Mouse (Mus musculus) MN1 (cell line): ENCODE data around the gene Trim11.
A peak's percentile ranks its signal among the peaks of the same experiment; 100 is the strongest.
"Not testable (repeated sequence)": the region's sequence is repeated elsewhere in the genome, so short reads cannot be mapped to it uniquely, and the experiment has no call there.

ENCODE experiments used
- DNase-seq: peaks from one replicate; pipeline ENCODE4 v3.0.0-alpha.2; 2016; ENCODE audit warnings: low spot score

The Trim11 gene

GRCm38 (mm10) chr11:58978027-58978705 is at the start of gene Trim11:
Gene Trim11 (plus strand): TSS chr11:58978093.
- peak; percentile 86 for DNase-seq

- DNase-seq: no peak
Measured at GRCm38 (mm10) chr11:58929055-58929454, 48.8 kb upstream of the Trim11 start.

GRCm38 (mm10) chr11:58929641-58930040 is 48.3 kb upstream of the Trim11 start:
- no peak for DNase-seq

GRCm38 (mm10) chr11:58930254-58930653 is 47.6 kb upstream of the Trim11 start:
- DNase-seq: no peak

- DNase-seq: peak; percentile 51
Measured at GRCm38 (mm10) chr11:58931576-58931975, 46.3 kb upstream of the Trim11 start.

GRCm38 (mm10) chr11:58937909-58938308 is 40.0 kb upstream of the Trim11 start:
- peak; percentile 66 for DNase-seq

- DNase-seq: peak; percentile 98
Measured at GRCm38 (mm10) chr11:58938322-58939087, 39.4 kb upstream of the Trim11 start, which contains the start of gene Rnf187. Gene Rnf187 (minus strand): TSS chr11:58938916.

- DNase-seq: no peak
Measured at GRCm38 (mm10) chr11:58939088-58939439, 38.8 kb upstream of the Trim11 start.

GRCm38 (mm10) chr11:58944136-58944535 is 33.8 kb upstream of the Trim11 start:
- no peak for DNase-seq

- DNase-seq: no peak
Measured at GRCm38 (mm10) chr11:58947306-58947705, 30.6 kb upstream of the Trim11 start.

GRCm38 (mm10) chr11:58947798-58948528 is 29.9 kb upstream of the Trim11 start:
- peak; percentile 75 for DNase-seq

- DNase-seq: peak; percentile 99
Measured at GRCm38 (mm10) chr11:58948542-58949479, 29.1 kb upstream of the Trim11 start, which contains the start of gene Hist3h2ba. Gene Hist3h2ba (plus strand): TSS chr11:58948920.

- peak; percentile 86 for DNase-seq
Measured at GRCm38 (mm10) chr11:58949480-58950431, 28.1 kb upstream of the Trim11 start.

- DNase-seq: no peak
Measured at GRCm38 (mm10) chr11:58951210-58951609, 26.7 kb upstream of the Trim11 start.

GRCm38 (mm10) chr11:58953351-58954169 is 24.3 kb upstream of the Trim11 start:
- peak; percentile 71 for DNase-seq

GRCm38 (mm10) chr11:58954170-58954419 is 23.8 kb upstream of the Trim11 start:
- DNase-seq: not testable (repeated sequence)

GRCm38 (mm10) chr11:58954420-58955142 is 23.3 kb upstream of the Trim11 start, which contains the start of the genes Hist3h2a and Trim17:
Gene Hist3h2a (plus strand): TSS chr11:58954685.
Gene Trim17 (plus strand): TSS chr11:58954685.
- DNase-seq: peak; percentile 100

- DNase-seq: peak; percentile 54
Measured at GRCm38 (mm10) chr11:58955143-58955867, 22.6 kb upstream of the Trim11 start.
